Mouse (Mus musculus): ENCODE measurements around the gene Brwd3. TPM values are rescaled to one million over a fixed set of nuclear protein-coding genes. Genes with fewer than 3 reads are reported as not detected.

Gene Brwd3
- total RNA-seq, 2 experiments from 2014 or later = 4.9 TPM

Other genes starting within 250 kb of the Brwd3 start
- not detected for gene Gm379, start 169.5 kb downstream of the Brwd3 start, total RNA-seq (2021)
- gene Hmgn5, start 179.0 kb upstream of the Brwd3 start, total RNA-seq (2021) = 1 to 10 TPM; 2.2 to 3.0 TPM

Measured in gastrocnemius, postnatal 14 days (tissue).